Mouse (Mus musculus): Measurements from ENCODE around the gene Paip2b. TPM values are rescaled to one million over a fixed set of nuclear protein-coding genes. Genes with fewer than 3 reads are reported as not detected.
A peak's percentile ranks its signal among the peaks of the same experiment; 100 is the strongest.
"Not testable (repeated sequence)": the region's sequence is repeated elsewhere in the genome, so short reads cannot be mapped to it uniquely, and the experiment has no call there.

Gene Paip2b
- 10 to 100 TPM; 49.1 to 51.0 TPM for total RNA-seq (2021)
- long read RNA-seq, experiment 1, partial matches to known transcripts = 3 of 11 reads
- long read RNA-seq, experiment 1, other reads (novel, unspliced or antisense) = 6 of 11 reads
- long read RNA-seq, experiment 2, partial matches to known transcripts = 0 of 9 reads
- long read RNA-seq, experiment 2, other reads (novel, unspliced or antisense) = 5 of 9 reads

- DNase-seq (ENCODE audit: low spot score in 2 of 2) = peak; percentile 99 to 100
- intact Hi-C loops (cut with DNase I) = no loop called here
These were observed at the start of gene Paip2b for GRCm38 (mm10) chr6:83831606-83832123. Gene Paip2b (minus strand): TSS chr6:83831741.

GRCm38 (mm10) chr6:83879815-83880214 lies 48.3 kb upstream of the Paip2b start:
- intact Hi-C loops (cut with DNase I) = loop anchor here (1.0 to 2.0 kb wide), 2 partner anchors 35 to 181 kb away; no protein-coding TSS in a partner anchor
- DNase-seq (ENCODE audit: low spot score in 2 of 2) = peak; percentile 66 to 78

GRCm38 (mm10) chr6:83867598-83868585 lies 36.4 kb upstream of the Paip2b start:
- peak; percentile 32 to 60 for DNase-seq (ENCODE audit: low spot score in 2 of 2)
- intact Hi-C loops (cut with DNase I) = no loop called here

- peak; percentile 92 to 93 for DNase-seq (ENCODE audit: low spot score in 2 of 2)
- intact Hi-C loops (cut with DNase I) = no loop called here
These were observed 35.5 kb upstream of the Paip2b start, which contains the start of gene Zfp638 for GRCm38 (mm10) chr6:83866954-83867597. Gene Zfp638 (plus strand): TSS chr6:83867109.

- no peak for DNase-seq (ENCODE audit: low spot score in 2 of 2)
- intact Hi-C loops (cut with DNase I) = no loop called here
These were observed 34.9 kb upstream of the Paip2b start for GRCm38 (mm10) chr6:83866423-83866822.

GRCm38 (mm10) chr6:83863538-83863937 lies 32.0 kb upstream of the Paip2b start:
- DNase-seq (ENCODE audit: low spot score in 2 of 2) = no peak
- intact Hi-C loops (cut with DNase I) = no loop called here

- DNase-seq (ENCODE audit: low spot score in 2 of 2) = no peak
- intact Hi-C loops (cut with DNase I) = no loop called here
These were observed 28.5 kb upstream of the Paip2b start for GRCm38 (mm10) chr6:83860033-83860432.

- DNase-seq (ENCODE audit: low spot score in 2 of 2) = no peak
These were observed 25.9 kb upstream of the Paip2b start for GRCm38 (mm10) chr6:83857476-83857875.

GRCm38 (mm10) chr6:83849446-83849845 lies 17.9 kb upstream of the Paip2b start:
- intact Hi-C loops (cut with DNase I) = no loop called here
- no peak for DNase-seq (ENCODE audit: low spot score in 2 of 2)

More at GRCm38 (mm10) chr6:83857476-83857875, 25.9 kb upstream of the Paip2b start:
- intact Hi-C loops (cut with DNase I) = no loop called here

GRCm38 (mm10) chr6:83846141-83846540 lies 14.6 kb upstream of the Paip2b start:
- no peak for DNase-seq (ENCODE audit: low spot score in 2 of 2)
- intact Hi-C loops (cut with DNase I) = no loop called here

GRCm38 (mm10) chr6:83844913-83845312 lies 13.4 kb upstream of the Paip2b start:
- intact Hi-C loops (cut with DNase I) = no loop called here
- no peak for DNase-seq (ENCODE audit: low spot score in 2 of 2)

- DNase-seq (ENCODE audit: low spot score in 2 of 2) = no peak
- intact Hi-C loops (cut with DNase I) = no loop called here
These were observed 8.5 kb upstream of the Paip2b start for GRCm38 (mm10) chr6:83840086-83840485.

- intact Hi-C loops (cut with DNase I) = no loop called here
These were observed 6.5 kb upstream of the Paip2b start for GRCm38 (mm10) chr6:83838046-83838445.

GRCm38 (mm10) chr6:83836826-83837225 lies 5.3 kb upstream of the Paip2b start:
- no peak for DNase-seq (ENCODE audit: low spot score in 2 of 2)
- intact Hi-C loops (cut with DNase I) = no loop called here

More at GRCm38 (mm10) chr6:83838046-83838445, 6.5 kb upstream of the Paip2b start:
- DNase-seq (ENCODE audit: low spot score in 2 of 2) = no peak

GRCm38 (mm10) chr6:83832393-83832792 lies 852 bp upstream of the Paip2b start:
- intact Hi-C loops (cut with DNase I); DNase-seq (ENCODE audit: low spot score in 2 of 2): not testable (repeated sequence)

- peak; percentile 22 for DNase-seq (ENCODE audit: low spot score in 2 of 2)
- intact Hi-C loops (cut with DNase I) = no loop called here
These were observed 468 bp downstream of the Paip2b start for GRCm38 (mm10) chr6:83830941-83831605.

GRCm38 (mm10) chr6:83821856-83822255 lies 9.7 kb downstream of the Paip2b start:
- no peak for DNase-seq (ENCODE audit: low spot score in 2 of 2)
- intact Hi-C loops (cut with DNase I) = no loop called here

GRCm38 (mm10) chr6:83820727-83821515 lies 10.6 kb downstream of the Paip2b start:
- DNase-seq (ENCODE audit: low spot score in 2 of 2) = no peak
- intact Hi-C loops (cut with DNase I) = no loop called here
